Mouse (Mus musculus): ENCODE data around the gene Theg.

GRCm38 (mm10) chr10:79625398-79625797, 38.3 kb upstream of the Theg start:
- no peak for TF ChIP-seq CTCF (IDR thresholded peaks at IDR 0.05; ENCODE audit: low read depth)
- no peak for TF ChIP-seq EP300 (IDR thresholded peaks at IDR 0.05; ENCODE audit: low read depth)

Measured in liver, postnatal 0 days (tissue).